Mouse (Mus musculus) liver, embryonic 14.5 days (tissue): ENCODE data around the gene Traf3ip2. TPM values are rescaled to one million over a fixed set of nuclear protein-coding genes. Genes with fewer than 3 reads are reported as not detected.

Source experiments
- ATAC-seq: fragments of 200-750 bp; cut with Nextera tagmentation; 2 replicates; pipeline ENCODE4 v1.8.0; 2017; ENCODE audit warnings: moderate number of reproducible peaks, mild to moderate bottlenecking, moderate library complexity; ENCODE audit not compliant: insufficient read depth
- DNase-seq, 3 experiments: peaks; one replicate each; pipeline ENCODE4 v3.0.0-alpha.2; 2012 to 2013; ENCODE audit warnings: low read depth in 3 of 3, low spot score in 3 of 3
- H3K27ac ChIP-seq: fragments of 300-500 bp; sonication (generic); 2 replicates; pipeline ENCODE4 v1.5.1; 2014; ENCODE audit warnings: moderate library complexity, mild to moderate bottlenecking, control low read depth, inconsistent platforms
- H3K27me3 ChIP-seq: fragments of 300-500 bp; sonication (generic); 2 replicates; pipeline ENCODE4 v1.6.1; 2014; ENCODE audit warnings: mild to moderate bottlenecking, low read length, moderate library complexity; ENCODE audit not compliant: control insufficient read depth, insufficient read depth
- H3K36me3 ChIP-seq: fragments of 300-500 bp; sonication (generic); replicated peaks from 2 replicates; pipeline ENCODE4 v1.6.1; 2014; ENCODE audit warnings: low read depth; ENCODE audit not compliant: control insufficient read depth, insufficient read depth
- H3K4me1 ChIP-seq, 2 experiments: fragments of 200-500 bp in 1 of 2; fragments of 300-500 bp in 1 of 2; sonication (generic) in 1 of 2; replicated peaks; 2 replicates each; pipeline ENCODE4 v1.6.1; 2012 to 2014; ENCODE audit warnings: antibody characterized with exemption in 1 of 2, inconsistent platforms in 1 of 2, low read length in 1 of 2; ENCODE audit not compliant: control insufficient read depth in 2 of 2, insufficient read depth in 2 of 2
- H3K4me2 ChIP-seq: fragments of 300-500 bp; sonication (generic); 2 replicates; pipeline ENCODE4 v1.6.1; 2014; ENCODE audit warnings: low read depth, mild to moderate bottlenecking, control low read depth, moderate library complexity
- H3K4me3 ChIP-seq, 2 experiments: fragments of 200-500 bp in 1 of 2; fragments of 300-500 bp in 1 of 2; sonication (generic) in 1 of 2; 2 replicates each; pipeline ENCODE4 v1.5.1; 2012 to 2014; ENCODE audit warnings: low read depth in 2 of 2, low read length in 2 of 2, mild to moderate bottlenecking in 2 of 2, control low read depth in 1 of 2, inconsistent platforms in 1 of 2, moderate library complexity in 1 of 2; ENCODE audit not compliant: insufficient read depth in 1 of 2
- H3K9ac ChIP-seq: fragments of 300-500 bp; sonication (generic); replicated peaks from 2 replicates; pipeline ENCODE4 v1.6.1; 2014; ENCODE audit warnings: mild to moderate bottlenecking, control low read depth, moderate library complexity
- H3K9me3 ChIP-seq: fragments of 300-500 bp; sonication (generic); 2 replicates; pipeline ENCODE4 v1.6.1; 2016; ENCODE audit warnings: low read length, mixed read lengths; ENCODE audit not compliant: control insufficient read depth
- CTCF ChIP-seq: IDR thresholded peaks from 2 replicates; pipeline ENCODE4 v1.5.1; 2016; ENCODE audit warnings: antibody characterized with exemption, low read depth, control low read depth
- EP300 ChIP-seq: IDR thresholded peaks from 2 replicates; pipeline ENCODE4 v1.6.1; 2016; ENCODE audit warnings: antibody characterized with exemption, low read depth
- WGBS: fragments of 180-500 bp; shearing (Covaris S2); extraction: QIAGEN DNeasy Blood & Tissue Kit; methylation state at CpG from one replicate; pipeline ENCODE4 v1.1.7; 2014; ENCODE audit not compliant: insufficient replicate concordance; 5-methylcytosine and 5-hydroxymethylcytosine counted together
- polyA plus RNA-seq, 2 experiments: library from polyadenylated mRNA; depleted of rRNA in 1 of 2; stranded (reverse) in 1 of 2; unstranded in 1 of 2; fragments of >200 nt; fragmentation: Nextera tagmentation in 1 of 2; extraction: Ambion mirVana in 1 of 2; gene quantifications; 2 replicates each; pipeline versions ENCODE4 v1.2.1 to v1.2.3; 2012 to 2014

Traf3ip2 gene
- polyA plus RNA-seq, 2 experiments = 1.2 to 1.3 TPM

DNA sequence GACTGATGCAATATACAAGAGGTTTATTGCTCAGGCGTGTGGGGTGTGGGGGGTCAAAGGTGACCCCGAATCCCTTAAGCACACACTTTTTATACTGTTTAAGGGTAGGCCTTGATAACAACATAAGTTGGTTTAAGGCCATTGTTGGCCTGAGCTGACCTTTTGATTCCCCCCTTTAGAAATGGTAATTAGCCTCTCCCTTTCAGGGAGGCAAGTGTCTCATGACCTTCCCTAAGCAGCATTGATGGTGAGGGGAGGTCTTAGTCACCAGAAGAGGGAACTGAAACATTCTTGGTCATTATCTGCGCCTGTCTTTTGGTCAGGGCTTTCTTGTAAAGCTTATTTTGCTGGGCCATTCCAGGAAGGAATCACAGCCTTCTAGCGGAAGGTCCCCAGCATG lies 20.2 kb upstream of the Traf3ip2 start:
- H3K27me3 ChIP-seq = no peaks in the 10 kb centered on the region
- H3K4me2 ChIP-seq = no peak overlapping the region
- no peak overlapping the region for H3K9ac ChIP-seq
- WGBS = 71% methylated on average over 4 of the region's 4 CpGs
- no peaks in the 10 kb centered on the region for H3K36me3 ChIP-seq
- ATAC-seq (no peak), DNase-seq (no peak)
- H3K4me1 ChIP-seq = no peaks in the 10 kb centered on the region; a peak in 1 of 4 replicates
- no peak overlapping the region for H3K4me3 ChIP-seq
- no peak overlapping the region for H3K27ac ChIP-seq
- no peaks in the 10 kb centered on the region for H3K9me3 ChIP-seq
- TF ChIP-seq CTCF = no peak
- TF ChIP-seq EP300 = no peak

DNA sequence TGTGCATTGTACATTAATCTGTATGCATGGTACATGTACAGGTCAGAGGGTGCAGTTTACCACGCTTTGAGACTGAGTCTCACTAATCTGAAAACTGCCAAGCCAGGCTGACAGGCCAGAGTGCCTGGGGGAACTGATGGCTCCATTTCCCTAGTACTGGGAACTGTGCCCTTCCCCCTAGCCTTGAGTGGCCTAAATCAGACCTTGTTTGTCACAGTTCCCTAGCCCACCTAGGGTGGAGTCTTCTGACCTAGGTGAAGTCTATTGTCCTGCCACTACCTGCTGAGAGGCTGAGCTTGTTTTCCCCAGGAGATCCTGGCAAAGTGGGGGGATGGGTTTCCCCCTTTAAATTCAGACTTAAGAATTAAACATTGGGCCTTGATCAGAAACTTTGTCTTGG lies 18.0 kb upstream of the Traf3ip2 start:
- no peak for ATAC-seq
- Histone ChIP-seq H3K4me3 (no peak overlapping the region), H3K27me3 (no peaks in the 10 kb centered on the region), H3K4me1 (no peaks in the 10 kb centered on the region; a peak in 1 of 4 replicates), H3K9ac (no peak overlapping the region), H3K36me3 (no peaks in the 10 kb centered on the region), H3K27ac (no peak overlapping the region), H3K9me3 (no peaks in the 10 kb centered on the region), H3K4me2 (no peak overlapping the region)
- no peak for TF ChIP-seq EP300
- TF ChIP-seq CTCF = no peak
- no peak for DNase-seq
- WGBS = 44% methylated on average over 1 of the region's 1 CpGs

DNA sequence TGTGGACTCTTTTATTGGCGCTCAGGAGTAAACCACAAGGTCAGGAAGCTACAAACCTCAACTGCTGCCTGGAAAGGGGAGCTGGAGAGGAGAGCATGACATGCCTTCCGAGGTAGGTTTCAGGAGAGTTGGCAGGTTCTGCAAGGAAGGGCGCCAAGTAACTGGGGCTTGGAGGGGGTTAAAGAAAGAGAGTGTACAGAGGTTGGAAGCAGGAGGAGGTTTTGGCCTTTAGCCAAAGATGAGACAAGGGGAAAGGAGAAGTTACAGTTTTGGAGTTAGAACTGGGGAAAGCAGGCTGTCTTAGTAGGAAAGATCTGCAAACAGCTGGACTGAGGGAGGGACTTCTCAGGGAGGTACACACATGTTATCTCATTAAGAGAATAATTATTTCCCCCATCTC lies 16.9 kb upstream of the Traf3ip2 start:
- Histone ChIP-seq H3K27ac (no peak overlapping the region), H3K4me1 (no peaks in the 10 kb centered on the region; a peak in 1 of 4 replicates), H3K9ac (no peak overlapping the region), H3K36me3 (no peaks in the 10 kb centered on the region), H3K4me3 (no peak overlapping the region), H3K9me3 (no peaks in the 10 kb centered on the region), H3K4me2 (no peak overlapping the region), H3K27me3 (no peaks in the 10 kb centered on the region)
- TF ChIP-seq EP300 = no peak
- no peak for TF ChIP-seq CTCF
- no peak for DNase-seq
- WGBS = 10% methylated on average over 3 of the region's 3 CpGs
- ATAC-seq = no peak

DNA sequence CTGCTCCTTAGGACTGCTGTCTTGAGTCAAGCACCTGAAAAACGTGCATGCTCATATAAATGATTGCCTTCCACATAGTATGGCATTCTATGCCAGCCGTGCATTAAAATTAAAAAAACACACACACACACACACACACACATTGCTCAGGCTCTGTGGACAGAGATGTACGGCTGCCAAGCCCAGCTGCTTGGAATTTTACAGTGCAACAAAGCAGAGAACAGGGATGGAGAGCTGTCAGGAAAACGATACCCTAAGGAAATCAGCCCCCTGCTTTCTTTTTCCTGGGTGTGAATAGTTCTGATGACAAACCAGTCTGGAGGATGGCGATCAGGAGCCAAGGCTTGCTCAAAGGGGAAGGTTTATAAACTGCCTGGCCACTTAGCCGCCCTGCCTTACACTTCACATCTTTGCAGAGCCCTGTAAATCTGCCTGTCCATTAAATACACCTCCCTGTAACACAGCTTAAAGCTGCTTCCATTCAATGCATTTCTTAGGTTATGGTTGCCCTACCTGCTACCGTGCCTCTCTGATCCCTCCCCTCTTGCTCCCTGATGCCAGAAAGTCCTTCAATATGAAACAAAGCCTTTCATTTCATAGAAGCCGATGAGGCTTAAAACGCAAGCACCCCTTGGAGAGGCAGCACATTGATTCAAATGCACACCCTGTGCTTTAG lies 15.5 kb upstream of the Traf3ip2 start:
- DNase-seq (no peak), ATAC-seq (no peak)
- no peak overlapping the region for H3K4me3 ChIP-seq
- H3K4me1 ChIP-seq = no peaks in the 10 kb centered on the region; a peak in 1 of 4 replicates
- H3K27me3 ChIP-seq = no peaks in the 10 kb centered on the region
- TF ChIP-seq EP300 (no peak), CTCF (no peak)
- WGBS = 49% methylated on average over 9 of the region's 9 CpGs
- no peaks in the 10 kb centered on the region for H3K9me3 ChIP-seq
- H3K9ac ChIP-seq = no peak overlapping the region
- H3K36me3 ChIP-seq = no peaks in the 10 kb centered on the region
- no peak overlapping the region for H3K27ac ChIP-seq
- no peak overlapping the region for H3K4me2 ChIP-seq

DNA sequence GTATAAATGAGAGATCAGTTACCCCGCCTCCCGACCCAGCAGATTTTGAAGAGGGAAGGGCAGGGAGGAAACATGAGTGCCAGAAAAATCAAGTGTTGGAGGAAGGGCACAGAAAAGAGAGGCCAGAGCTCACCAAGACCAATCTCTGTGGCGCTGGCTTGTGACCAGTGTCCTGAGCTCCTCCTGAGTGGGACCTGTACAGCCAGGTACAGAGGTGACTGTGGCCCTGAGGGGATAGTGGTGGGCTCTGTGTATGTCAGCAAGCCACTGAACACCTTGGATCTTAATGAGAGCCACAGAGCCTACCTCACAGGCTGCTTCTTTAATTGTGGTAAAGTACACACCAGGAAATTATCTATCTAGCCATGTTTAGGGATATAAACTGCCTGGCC lies 14.9 kb upstream of the Traf3ip2 start:
- no peak overlapping the region for H3K4me3 ChIP-seq
- no peaks in the 10 kb centered on the region for H3K36me3 ChIP-seq
- H3K4me1 ChIP-seq = no peaks in the 10 kb centered on the region; a peak in 1 of 4 replicates
- H3K27ac ChIP-seq = no peak overlapping the region
- 44% methylated on average over 3 of the region's 3 CpGs for WGBS
- H3K27me3 ChIP-seq = no peaks in the 10 kb centered on the region
- no peaks in the 10 kb centered on the region for H3K9me3 ChIP-seq
- no peak for ATAC-seq
- no peak overlapping the region for H3K4me2 ChIP-seq
- H3K9ac ChIP-seq = no peak overlapping the region
- TF ChIP-seq EP300 (no peak), CTCF (no peak)
- no peak for DNase-seq
